Mouse (Mus musculus): ENCODE measurements around the gene Wnt6. TPM values are rescaled to one million over a fixed set of nuclear protein-coding genes. Genes with fewer than 3 reads are reported as not detected.

Wnt6 gene
- polyA plus RNA-seq, 1 experiment from 2014 or later, result not detected

GRCm38 (mm10) chr1:74752150-74752549 lies 19.5 kb upstream of the Wnt6 start:
- ChIA-PET CTCF (no interaction called here), POLR2A (no interaction called here)
- TF ChIP-seq CTCF (IDR thresholded peaks at IDR 0.05), result no peak
- ATAC-seq, result no peak
- no peaks in the 10 kb centered on the region for H3K27me3 ChIP-seq
- in situ Hi-C loops (cut with MboI; ENCODE audit: low pct_unique_long_range_greater_than_20kb), result loop anchor here (10.0 kb wide), 1 partner anchor 107 kb away; no protein-coding TSS in a partner anchor
- DNase-seq (ENCODE audit: low read depth, low spot score), result no peak

- ChIA-PET CTCF (no interaction called here), POLR2A (no interaction called here)
- no peak for TF ChIP-seq CTCF (IDR thresholded peaks at IDR 0.05)
- DNase-seq (ENCODE audit: low read depth, low spot score) (no peak), ATAC-seq (no peak)
- no peaks in the 10 kb centered on the region for H3K27me3 ChIP-seq
- in situ Hi-C loops (cut with MboI; ENCODE audit: low pct_unique_long_range_greater_than_20kb), result loop anchor here (10.0 kb wide), 1 partner anchor 108 kb away; no protein-coding TSS in a partner anchor
Measured at GRCm38 (mm10) chr1:74752833-74753232, 18.9 kb upstream of the Wnt6 start.

- CTCF ChIA-PET, result no interaction called here
- DNase-seq (ENCODE audit: low read depth, low spot score) (no peak), ATAC-seq (no peak)
- in situ Hi-C loops (cut with MboI; ENCODE audit: low pct_unique_long_range_greater_than_20kb), result loop anchor here (10.0 kb wide), 1 partner anchor 109 kb away; no protein-coding TSS in a partner anchor
- no peaks in the 10 kb centered on the region for H3K27me3 ChIP-seq
- POLR2A ChIA-PET, result no interaction called here
- TF ChIP-seq CTCF (IDR thresholded peaks at IDR 0.05), result no peak
Measured at GRCm38 (mm10) chr1:74753266-74753974, 18.3 kb upstream of the Wnt6 start.

GRCm38 (mm10) chr1:74754175-74754785 lies 17.4 kb upstream of the Wnt6 start:
- ATAC-seq (no peak), DNase-seq (ENCODE audit: low read depth, low spot score) (no peak)
- TF ChIP-seq CTCF (IDR thresholded peaks at IDR 0.05), result no peak
- ChIA-PET CTCF (no interaction called here), POLR2A (no interaction called here)
- in situ Hi-C loops (cut with MboI; ENCODE audit: low pct_unique_long_range_greater_than_20kb), result loop anchor here (10.0 kb wide), 1 partner anchor 109 kb away; no protein-coding TSS in a partner anchor
- no peaks in the 10 kb centered on the region for H3K27me3 ChIP-seq

GRCm38 (mm10) chr1:74759773-74760172 lies 11.9 kb upstream of the Wnt6 start:
- TF ChIP-seq CTCF (IDR thresholded peaks at IDR 0.05), result peak; percentile 83
- in situ Hi-C loops (cut with MboI; ENCODE audit: low pct_unique_long_range_greater_than_20kb), result loop anchor here (10.0 kb wide), 1 partner anchor 115 kb away; no protein-coding TSS in a partner anchor
- H3K27me3 ChIP-seq, result peaks cover 20% of the 10 kb centered on the region
- DNase-seq (ENCODE audit: low read depth, low spot score) (peak; percentile 4), ATAC-seq (no peak)
- ChIA-PET POLR2A (no interaction called here), CTCF (interaction anchor here (1.4 kb wide), 1 partner anchor 116 kb away, joined by 9 read pairs; no protein-coding TSS in a partner anchor)

- TF ChIP-seq CTCF (IDR thresholded peaks at IDR 0.05), result peak; percentile 70
- H3K27me3 ChIP-seq, result peaks cover 34% of the 10 kb centered on the region
- ATAC-seq, result no peak
- peak; percentile 12 for DNase-seq (ENCODE audit: low read depth, low spot score)
- CTCF ChIA-PET, result interaction anchor here (1.0 to 1.5 kb wide), 6 partner anchors 16 to 93 kb away, joined by 3 to 8 read pairs (median 3); no protein-coding TSS in a partner anchor
- POLR2A ChIA-PET, result interaction anchor here (0.6 to 0.7 kb wide), 3 partner anchors 44 to 478 kb away, joined by 3 read pairs; no protein-coding TSS in a partner anchor
- in situ Hi-C loops (cut with MboI; ENCODE audit: low pct_unique_long_range_greater_than_20kb), result no loop called here
Measured at GRCm38 (mm10) chr1:74763081-74763480, 8.6 kb upstream of the Wnt6 start.

- ATAC-seq (no peak), DNase-seq (ENCODE audit: low read depth, low spot score) (no peak)
- peaks cover 50% of the 10 kb centered on the region for H3K27me3 ChIP-seq
- in situ Hi-C loops (cut with MboI; ENCODE audit: low pct_unique_long_range_greater_than_20kb), result no loop called here
- ChIA-PET POLR2A (no interaction called here), CTCF (interaction anchor here (1.7 kb wide), 1 partner anchor 37 kb away, joined by 7 read pairs; no protein-coding TSS in a partner anchor)
- no peak for TF ChIP-seq CTCF (IDR thresholded peaks at IDR 0.05)
Measured at GRCm38 (mm10) chr1:74770727-74771466, 795 bp upstream of the Wnt6 start.

GRCm38 (mm10) chr1:74771467-74771844 lies 236 bp upstream of the Wnt6 start:
- in situ Hi-C loops (cut with MboI; ENCODE audit: low pct_unique_long_range_greater_than_20kb), result no loop called here
- ChIA-PET CTCF (interaction anchor here (1.0 to 1.7 kb wide), 2 partner anchors 14 to 37 kb away, joined by 3 to 7 read pairs; no protein-coding TSS in a partner anchor), POLR2A (no interaction called here)
- no peak for TF ChIP-seq CTCF (IDR thresholded peaks at IDR 0.05)
- ATAC-seq (no peak), DNase-seq (ENCODE audit: low read depth, low spot score) (no peak)
- H3K27me3 ChIP-seq, result peaks cover 50% of the 10 kb centered on the region

- no peak for TF ChIP-seq CTCF (IDR thresholded peaks at IDR 0.05)
- CTCF ChIA-PET, result interaction anchor here (1.0 to 1.7 kb wide), 3 partner anchors 13 to 36 kb away, joined by 3 to 7 read pairs (median 5); no protein-coding TSS in a partner anchor
- DNase-seq (ENCODE audit: low read depth, low spot score) (no peak), ATAC-seq (no peak)
- peaks cover 50% of the 10 kb centered on the region for H3K27me3 ChIP-seq
- POLR2A ChIA-PET, result no interaction called here
- in situ Hi-C loops (cut with MboI; ENCODE audit: low pct_unique_long_range_greater_than_20kb), result no loop called here
Measured at GRCm38 (mm10) chr1:74771931-74772620, 384 bp downstream of the Wnt6 start.

GRCm38 (mm10) chr1:74773136-74773535 lies 1.4 kb downstream of the Wnt6 start:
- in situ Hi-C loops (cut with MboI; ENCODE audit: low pct_unique_long_range_greater_than_20kb), result no loop called here
- CTCF ChIA-PET, result interaction anchor here (0.9 to 1.5 kb wide), 2 partner anchors 15 to 32 kb away, joined by 4 to 5 read pairs; no protein-coding TSS in a partner anchor
- H3K27me3 ChIP-seq, result peaks cover 45% of the 10 kb centered on the region
- ATAC-seq (peak; percentile 75), DNase-seq (ENCODE audit: low read depth, low spot score) (peak; percentile 13)
- POLR2A ChIA-PET, result interaction anchor here (0.7 kb wide), 1 partner anchor 101 kb away, joined by 3 read pairs; no protein-coding TSS in a partner anchor
- no peak for TF ChIP-seq CTCF (IDR thresholded peaks at IDR 0.05)
